Mouse (Mus musculus) brain, embryonic 14.5 days (tissue): Measurements from ENCODE around the gene Rfc2. TPM values are rescaled to one million over a fixed set of nuclear protein-coding genes. Genes with fewer than 3 reads are reported as not detected.
A peak's percentile ranks its signal among the peaks of the same experiment; 100 is the strongest.

Source experiments
- DNase-seq: peaks from one replicate; pipeline ENCODE4 v3.0.0-alpha.2; 2011; ENCODE audit warnings: low read depth
- CTCF ChIP-seq: fragments of 200-500 bp; IDR thresholded peaks from 2 replicates; pipeline ENCODE4 v1.5.1; 2012; ENCODE audit warnings: inconsistent platforms, mild to moderate bottlenecking, moderate library complexity, borderline replicate concordance; ENCODE audit not compliant: insufficient read depth, insufficient read length; ENCODE audit errors: extremely low read depth
- POLR2A ChIP-seq: fragments of 200-500 bp; IDR thresholded peaks from 2 replicates; pipeline ENCODE4 v1.6.1; 2012; ENCODE audit warnings: mild to moderate bottlenecking, inconsistent platforms, borderline replicate concordance; ENCODE audit not compliant: poor library complexity, insufficient read depth, insufficient read length, severe bottlenecking; ENCODE audit errors: extremely low read depth
- polyA plus RNA-seq: library from polyadenylated mRNA; depleted of rRNA; stranded (reverse); fragments of >200 nt; gene quantifications from 2 replicates; pipeline ENCODE4 v1.2.3, GENCODE M21; 2012

The Rfc2 gene
- polyA plus RNA-seq, 1 experiment = 192 TPM

GRCm38 (mm10) chr5:134568964-134569491, 12.1 kb upstream of the Rfc2 start:
- no peak for TF ChIP-seq POLR2A
- TF ChIP-seq CTCF = no peak
- DNase-seq = peak; percentile 26

- TF ChIP-seq POLR2A (no peak), CTCF (no peak)
- DNase-seq = peak; percentile 94
Measured at GRCm38 (mm10) chr5:134571730-134572507, 9.2 kb upstream of the Rfc2 start.

- no peak for DNase-seq
Measured at GRCm38 (mm10) chr5:134572508-134573214, 8.5 kb upstream of the Rfc2 start.

GRCm38 (mm10) chr5:134575833-134576232, 5.3 kb upstream of the Rfc2 start:
- TF ChIP-seq CTCF (no peak), POLR2A (no peak)
- no peak for DNase-seq

More at GRCm38 (mm10) chr5:134572508-134573214, 8.5 kb upstream of the Rfc2 start:
- no peak for TF ChIP-seq POLR2A
- no peak for TF ChIP-seq CTCF

GRCm38 (mm10) chr5:134576517-134577220, 4.5 kb upstream of the Rfc2 start:
- TF ChIP-seq CTCF = no peak
- TF ChIP-seq POLR2A = no peak
- no peak for DNase-seq

GRCm38 (mm10) chr5:134577534-134577933, 3.6 kb upstream of the Rfc2 start:
- TF ChIP-seq POLR2A (no peak), CTCF (no peak)

GRCm38 (mm10) chr5:134579135-134579534, 2.0 kb upstream of the Rfc2 start:
- no peak for TF ChIP-seq POLR2A
- no peak for TF ChIP-seq CTCF
- DNase-seq = no peak

More at GRCm38 (mm10) chr5:134577534-134577933, 3.6 kb upstream of the Rfc2 start:
- DNase-seq = no peak

GRCm38 (mm10) chr5:134582221-134582907, 1.2 kb downstream of the Rfc2 start:
- peak; percentile 98 for DNase-seq
- TF ChIP-seq CTCF (peak; percentile 87), POLR2A (peak; percentile 53; the same call in 1 of the 2 replicates)

GRCm38 (mm10) chr5:134583006-134583883, 2.1 kb downstream of the Rfc2 start:
- TF ChIP-seq POLR2A (no peak), CTCF (no peak)
- no peak for DNase-seq

GRCm38 (mm10) chr5:134583884-134584213, 2.7 kb downstream of the Rfc2 start:
- no peak for DNase-seq
- no peak for TF ChIP-seq POLR2A
- TF ChIP-seq CTCF = no peak
